Mouse (Mus musculus): ENCODE results near the gene Gm21149. TPM values are rescaled to one million over a fixed set of nuclear protein-coding genes. Genes with fewer than 3 reads are reported as not detected.
"Not testable (repeated sequence)": the region's sequence is repeated elsewhere in the genome, so short reads cannot be mapped to it uniquely, and the experiment has no call there.

Gene Gm21149
- polyA plus RNA-seq, 1 experiment from 2014 or later = 0.12 TPM

DNA sequence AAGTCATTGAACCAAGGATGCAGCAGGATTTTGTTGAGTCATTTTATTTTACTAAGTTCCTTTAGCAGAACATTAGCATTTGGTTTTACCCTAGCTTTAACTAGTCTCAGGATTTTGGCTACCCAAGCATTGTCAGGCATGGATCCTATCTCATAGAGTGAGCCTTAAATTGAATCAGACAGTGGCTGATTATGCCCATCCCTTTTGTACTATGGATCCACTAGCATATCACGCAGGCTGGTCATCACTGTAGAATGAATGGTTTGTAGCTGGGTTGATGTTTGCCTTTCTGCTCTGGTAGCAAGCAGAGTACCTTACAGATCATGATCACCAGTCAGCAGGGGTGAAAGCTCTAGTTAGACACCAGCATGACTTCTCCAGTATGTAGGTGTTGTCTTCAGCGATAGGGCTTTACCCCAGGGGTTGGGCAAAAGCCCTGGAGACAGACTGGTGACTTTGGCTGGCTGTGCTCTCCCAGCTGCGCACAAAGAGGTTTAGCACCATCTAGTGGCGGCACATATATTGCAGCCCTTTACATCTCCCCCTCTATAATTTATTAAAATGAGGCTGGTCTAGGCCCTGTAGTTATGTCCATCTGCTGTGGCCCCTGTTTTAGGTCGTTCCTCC is 22.6 kb upstream of the Gm21149 start:
- H3K36me3 ChIP-seq, H3K27me3 ChIP-seq, H3K4me2 ChIP-seq, H3K4me1 ChIP-seq, H3K9me3 ChIP-seq, H3K9ac ChIP-seq, H3K27ac ChIP-seq, H3K4me3 ChIP-seq: not testable (repeated sequence)
- 32% methylated on average over 5 of the region's 5 CpGs for WGBS
- ATAC-seq (ENCODE audit: insufficient number of reproducible peaks, low FRiP score, low TSS enrichment, low read depth) = peak; percentile 92

DNA sequence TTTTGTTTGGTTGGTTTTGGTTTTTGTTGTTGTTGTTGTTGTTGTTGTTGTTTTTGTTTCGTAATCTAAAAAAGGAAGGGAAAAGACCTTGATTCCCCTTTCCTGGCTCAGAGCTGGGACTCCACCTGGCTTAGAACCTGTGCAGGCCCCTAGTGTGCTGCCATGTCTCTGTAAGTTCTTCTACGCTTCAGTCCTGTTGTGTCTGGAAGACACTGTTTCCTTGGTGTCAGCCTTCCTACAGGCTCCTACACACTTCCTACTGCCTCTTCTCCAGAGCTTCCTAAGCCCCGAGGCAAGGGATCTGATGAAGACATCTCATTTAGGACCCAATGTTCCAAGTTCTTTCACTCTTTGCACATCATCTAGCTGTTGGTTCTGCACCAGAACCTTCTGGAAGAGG is 22.0 kb upstream of the Gm21149 start:
- ATAC-seq (ENCODE audit: insufficient number of reproducible peaks, low FRiP score, low TSS enrichment, low read depth); H3K9ac ChIP-seq; H3K4me2 ChIP-seq; H3K4me1 ChIP-seq; H3K27ac ChIP-seq; H3K27me3 ChIP-seq; H3K4me3 ChIP-seq; H3K36me3 ChIP-seq; H3K9me3 ChIP-seq: not testable (repeated sequence)
- WGBS = 72% methylated on average over 3 of the region's 3 CpGs

DNA sequence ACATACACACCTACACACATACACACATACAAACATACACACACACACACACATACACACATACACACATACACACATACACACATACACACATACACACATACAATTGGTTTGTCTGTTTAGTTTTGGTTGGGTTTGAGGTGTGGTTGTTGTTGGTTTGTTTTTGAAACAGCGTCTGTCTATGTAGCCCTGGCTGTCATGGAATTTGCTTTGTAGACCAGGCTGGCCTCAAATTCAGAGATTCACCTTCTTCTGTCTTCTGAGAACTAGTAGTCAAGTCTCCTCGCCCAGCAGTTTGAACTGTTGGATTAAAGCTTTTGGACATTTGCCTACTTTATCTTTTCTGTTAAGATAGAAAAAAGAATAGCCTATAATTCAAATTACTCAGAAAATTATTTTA is 14.6 kb upstream of the Gm21149 start:
- H3K36me3 ChIP-seq, H3K9me3 ChIP-seq, H3K4me2 ChIP-seq, H3K27me3 ChIP-seq, H3K27ac ChIP-seq, H3K4me1 ChIP-seq, H3K9ac ChIP-seq, H3K4me3 ChIP-seq: not testable (repeated sequence)
- 0 out of 2 replicates have a peak, but pooled peaks have one; percentile 61 for ATAC-seq (ENCODE audit: insufficient number of reproducible peaks, low FRiP score, low TSS enrichment, low read depth)
- WGBS = 58% methylated on average over 2 of the region's 2 CpGs

- 81% methylated on average over 5 of the region's 5 CpGs for WGBS
- Histone ChIP-seq H3K4me1 (no peaks in the 10 kb centered on the region), H3K9ac (no peak overlapping the region), H3K9me3 (0 out of 2 replicates have a peak, but pooled peaks cover 10% of the 10 kb centered on the region), H3K27me3 (no peaks in the 10 kb centered on the region), H3K4me2 (no peak overlapping the region), H3K4me3 (no peak overlapping the region), H3K36me3 (no peaks in the 10 kb centered on the region), H3K27ac (no peak overlapping the region)
- 0 out of 2 replicates have a peak, but pooled peaks have one; percentile 74 for ATAC-seq (ENCODE audit: insufficient number of reproducible peaks, low FRiP score, low TSS enrichment, low read depth)
Observed at GRCm38 (mm10) chr5:15488743-15489142, 12.4 kb upstream of the Gm21149 start.

- WGBS = 28% methylated on average over 2 of the region's 2 CpGs
- H3K27ac ChIP-seq; H3K4me1 ChIP-seq; H3K9ac ChIP-seq; H3K4me3 ChIP-seq; H3K4me2 ChIP-seq; H3K36me3 ChIP-seq; H3K27me3 ChIP-seq; ATAC-seq (ENCODE audit: insufficient number of reproducible peaks, low FRiP score, low TSS enrichment, low read depth): not testable (repeated sequence)
- H3K9me3 ChIP-seq = 0 out of 2 replicates have a peak, but pooled peaks cover 13% of the 10 kb centered on the region
Observed at GRCm38 (mm10) chr5:15484616-15485015, 8.3 kb upstream of the Gm21149 start.

DNA sequence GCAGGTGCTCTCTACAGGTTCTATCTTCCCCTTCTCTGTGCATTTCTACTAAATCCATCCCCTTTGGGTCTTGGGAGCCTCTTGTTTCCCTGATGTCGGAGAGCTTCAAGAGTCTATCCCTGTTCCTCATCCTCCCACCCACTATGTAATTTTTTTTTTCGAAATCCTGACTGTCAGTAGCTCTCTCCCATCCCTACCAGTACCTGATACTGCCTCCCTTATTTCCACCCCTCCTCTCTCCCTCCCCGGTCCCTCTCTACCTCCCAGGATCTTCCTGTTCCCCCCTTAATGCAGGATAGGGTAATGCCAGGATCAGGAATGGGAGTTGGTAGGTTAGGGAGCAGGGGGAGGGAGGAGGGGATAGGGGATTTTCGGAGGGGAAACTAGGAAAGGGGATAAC is 7.3 kb upstream of the Gm21149 start:
- ATAC-seq (ENCODE audit: insufficient number of reproducible peaks, low FRiP score, low TSS enrichment, low read depth) = 0 out of 2 replicates have a peak, but pooled peaks have one; percentile 30
- H3K4me1 ChIP-seq, H3K9ac ChIP-seq, H3K27me3 ChIP-seq, H3K27ac ChIP-seq, H3K36me3 ChIP-seq, H3K4me2 ChIP-seq, H3K4me3 ChIP-seq: not testable (repeated sequence)
- 0 out of 2 replicates have a peak, but pooled peaks cover 13% of the 10 kb centered on the region for H3K9me3 ChIP-seq
- 55% methylated on average over 4 of the region's 4 CpGs for WGBS

DNA sequence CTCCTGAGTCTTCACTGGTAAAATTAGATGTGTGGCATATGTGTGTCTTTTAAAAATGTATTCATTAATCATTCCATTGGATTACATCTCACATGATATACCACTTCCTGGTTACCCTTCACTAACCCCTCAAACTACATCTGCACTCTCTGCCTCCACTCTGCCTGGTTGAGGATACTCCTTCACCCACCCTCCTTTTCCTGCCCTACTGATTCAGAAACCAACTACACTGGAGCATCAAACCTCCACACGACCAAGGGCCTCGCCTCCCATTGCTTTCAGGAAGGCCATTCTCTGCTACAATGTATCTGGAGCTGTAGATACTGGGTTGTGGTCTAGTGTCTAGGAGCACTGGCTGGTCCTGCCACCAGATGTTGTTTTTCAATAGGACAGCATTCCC is 6.5 kb upstream of the Gm21149 start:
- H3K4me2 ChIP-seq; H3K27me3 ChIP-seq; H3K4me1 ChIP-seq; ATAC-seq (ENCODE audit: insufficient number of reproducible peaks, low FRiP score, low TSS enrichment, low read depth); H3K4me3 ChIP-seq; H3K27ac ChIP-seq; H3K9ac ChIP-seq; H3K36me3 ChIP-seq: not testable (repeated sequence)
- 55% methylated on average over 2 of the region's 2 CpGs for WGBS
- 0 out of 2 replicates have a peak, but pooled peaks cover 13% of the 10 kb centered on the region for H3K9me3 ChIP-seq

DNA sequence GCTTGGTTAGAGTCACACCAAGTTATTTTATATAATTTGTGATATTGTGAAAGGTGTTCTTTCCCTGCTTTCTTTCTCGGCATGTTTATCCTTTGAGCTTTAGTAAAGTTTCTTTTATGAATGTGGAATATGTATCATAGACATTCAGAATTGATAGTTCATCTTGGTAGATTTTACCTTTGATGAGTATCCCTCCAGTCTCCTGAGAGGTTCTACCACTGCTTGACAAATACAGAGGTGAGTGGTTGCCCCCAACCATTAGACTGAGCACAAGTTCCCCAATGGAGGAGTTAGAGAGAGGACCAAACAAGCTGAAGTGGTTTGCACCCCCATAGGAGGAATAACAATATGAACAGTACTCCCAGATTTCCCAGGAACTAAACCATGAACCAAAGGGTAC is 6.2 kb downstream of the Gm21149 start:
- 83% methylated on average over 1 of the region's 1 CpGs for WGBS
- not testable (repeated sequence) for H3K4me3 ChIP-seq; H3K4me2 ChIP-seq; H3K4me1 ChIP-seq; ATAC-seq (ENCODE audit: insufficient number of reproducible peaks, low FRiP score, low TSS enrichment, low read depth); H3K9ac ChIP-seq; H3K27ac ChIP-seq; H3K36me3 ChIP-seq; H3K27me3 ChIP-seq; H3K9me3 ChIP-seq

GRCm38 (mm10) chr5:15467768-15468167 is 8.6 kb downstream of the Gm21149 start:
- not testable (repeated sequence) for H3K9ac ChIP-seq; H3K4me1 ChIP-seq; H3K27ac ChIP-seq; H3K4me2 ChIP-seq; H3K9me3 ChIP-seq; ATAC-seq (ENCODE audit: insufficient number of reproducible peaks, low FRiP score, low TSS enrichment, low read depth); H3K36me3 ChIP-seq; H3K27me3 ChIP-seq; H3K4me3 ChIP-seq
- WGBS = 62% methylated on average over 6 of the region's 6 CpGs

DNA sequence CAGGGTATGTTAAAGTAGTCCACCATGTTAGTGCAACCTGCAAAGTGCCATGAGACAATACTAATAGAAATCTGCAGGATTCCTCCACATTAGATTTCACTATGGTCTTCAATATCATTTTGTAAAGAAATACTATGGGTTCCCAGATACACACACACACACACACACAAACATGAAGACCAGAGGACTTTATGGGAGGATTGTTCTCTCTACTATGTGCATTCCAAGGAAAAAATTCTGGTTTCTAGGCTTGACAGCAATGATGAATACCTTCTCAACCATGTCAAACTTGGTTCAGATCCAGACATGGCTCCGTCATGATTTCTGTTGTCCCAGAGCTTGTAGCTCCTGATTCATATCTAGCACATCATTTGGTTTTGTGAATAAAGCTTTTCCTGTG is 10.1 kb downstream of the Gm21149 start:
- 55% methylated on average over 1 of the region's 1 CpGs for WGBS
- H3K27me3 ChIP-seq, H3K9ac ChIP-seq, H3K27ac ChIP-seq, H3K36me3 ChIP-seq, H3K9me3 ChIP-seq, H3K4me2 ChIP-seq, H3K4me1 ChIP-seq, H3K4me3 ChIP-seq: not testable (repeated sequence)
- ATAC-seq (ENCODE audit: insufficient number of reproducible peaks, low FRiP score, low TSS enrichment, low read depth) = 0 out of 2 replicates have a peak, but pooled peaks have one; percentile 58

DNA sequence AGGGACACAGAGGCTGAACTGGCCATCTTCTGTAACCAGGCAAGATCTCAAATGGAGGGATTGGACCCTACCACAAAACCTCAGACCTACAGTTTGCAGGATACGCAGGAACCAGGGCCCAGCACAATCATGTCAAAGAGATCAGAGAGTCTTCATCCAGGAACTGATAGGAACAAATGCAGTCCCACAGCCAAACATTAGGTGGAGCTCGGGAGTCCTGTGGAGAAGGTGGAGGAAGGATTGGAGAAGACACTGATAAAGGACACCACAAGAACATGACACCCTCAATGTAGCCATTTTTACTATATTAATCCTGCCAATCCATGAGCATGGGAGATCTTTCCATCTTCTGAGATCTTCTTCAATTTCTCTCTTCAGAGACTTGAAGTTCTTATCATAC is 12.8 kb downstream of the Gm21149 start:
- 49% methylated on average over 2 of the region's 2 CpGs for WGBS
- H3K9me3 ChIP-seq = peaks cover 13% of the 10 kb centered on the region; the same call in 1 of the 2 replicates
- H3K27ac ChIP-seq; H3K36me3 ChIP-seq; H3K27me3 ChIP-seq; H3K4me1 ChIP-seq; H3K4me2 ChIP-seq; H3K9ac ChIP-seq; H3K4me3 ChIP-seq; ATAC-seq (ENCODE audit: insufficient number of reproducible peaks, low FRiP score, low TSS enrichment, low read depth): not testable (repeated sequence)

DNA sequence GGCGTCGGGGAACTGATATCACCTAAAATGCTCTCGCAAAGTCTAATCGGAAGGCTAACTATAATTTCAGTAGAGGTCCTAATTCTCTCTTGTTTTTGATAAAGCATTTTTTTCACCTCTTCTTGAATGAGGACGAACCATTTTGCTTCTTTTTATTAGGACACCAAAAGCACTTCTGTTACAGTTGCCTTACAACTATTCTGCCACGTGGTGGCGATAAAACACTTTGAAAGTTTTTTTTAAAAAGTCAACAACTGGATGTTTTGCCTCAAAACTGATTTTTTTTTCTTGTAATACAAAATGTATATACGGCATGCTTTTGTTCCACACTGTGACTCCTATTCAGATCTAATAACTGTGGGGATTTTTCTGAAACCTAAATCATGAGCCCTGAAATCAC is 14.7 kb downstream of the Gm21149 start:
- not testable (repeated sequence) for H3K27me3 ChIP-seq; H3K4me3 ChIP-seq; H3K36me3 ChIP-seq; H3K4me2 ChIP-seq; H3K27ac ChIP-seq; ATAC-seq (ENCODE audit: insufficient number of reproducible peaks, low FRiP score, low TSS enrichment, low read depth); H3K4me1 ChIP-seq; H3K9ac ChIP-seq
- WGBS = 60% methylated on average over 8 of the region's 8 CpGs
- 0 out of 2 replicates have a peak, but pooled peaks cover 17% of the 10 kb centered on the region for H3K9me3 ChIP-seq

Measured in limb, embryonic 15.5 days (tissue).